Mouse (Mus musculus): ENCODE data around the gene Dync2h1.
"Not testable (repeated sequence)": the region's sequence is repeated elsewhere in the genome, so short reads cannot be mapped to it uniquely, and the experiment has no call there.

The Dync2h1 gene

DNA sequence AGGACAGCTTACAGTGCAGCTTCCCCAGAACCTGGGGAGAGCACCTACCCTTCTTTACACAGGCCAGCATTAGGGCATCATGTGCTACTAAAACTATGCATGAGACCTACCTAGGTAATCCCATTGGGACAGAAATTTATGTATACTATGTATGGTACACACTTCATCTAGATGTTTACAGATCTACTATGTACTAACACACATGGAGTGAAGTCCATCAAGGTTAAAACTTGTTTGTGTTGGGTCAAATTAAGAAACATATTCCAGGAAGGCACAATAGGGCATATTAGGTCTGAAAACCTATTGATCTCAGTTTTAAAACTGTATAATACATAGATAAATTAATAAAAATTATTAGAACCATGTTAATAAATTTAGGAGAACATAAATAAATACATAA, 168.6 kb downstream of the Dync2h1 start:
- no peak for DNase-seq (ENCODE audit: low read depth)

DNA sequence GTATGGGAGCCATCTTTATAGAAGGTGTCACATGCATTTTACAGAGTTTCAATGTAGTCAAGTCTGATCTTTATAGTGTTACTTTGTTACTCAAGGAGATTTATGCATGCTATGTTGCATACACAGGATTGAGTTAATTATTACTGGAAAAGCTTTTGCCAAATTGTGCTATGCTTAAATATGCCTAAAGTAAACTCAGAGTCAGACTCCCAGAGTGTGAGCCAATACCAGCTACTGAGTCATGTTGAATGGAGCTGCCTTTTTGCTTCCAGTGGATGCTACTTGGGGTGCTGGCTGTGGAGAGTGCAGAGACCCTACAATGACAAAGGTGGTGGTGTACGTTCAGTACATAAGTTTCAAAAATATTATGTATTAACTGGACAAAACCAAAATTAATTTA, 169.5 kb downstream of the Dync2h1 start:
- no peak for DNase-seq (ENCODE audit: low read depth)

DNA sequence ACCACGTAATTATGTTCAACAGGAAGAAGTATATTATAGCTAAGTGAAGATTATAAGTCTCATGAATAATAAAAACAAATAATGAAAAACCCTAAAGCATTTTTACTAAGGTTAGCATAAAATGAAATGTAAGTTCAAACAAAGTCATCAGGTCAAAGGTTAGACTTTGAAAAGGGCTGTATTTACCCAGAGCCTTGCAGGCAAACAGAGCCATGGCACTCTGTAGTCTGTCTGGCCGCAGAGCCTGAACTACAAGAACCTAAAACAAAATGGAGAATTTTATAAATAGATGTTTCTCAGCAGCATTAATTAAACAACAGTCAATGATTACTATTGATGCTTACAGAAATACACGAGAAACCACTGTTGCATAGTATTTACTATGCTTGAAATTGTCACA, 174.5 kb downstream of the Dync2h1 start:
- DNase-seq (ENCODE audit: low read depth): no peak

DNA sequence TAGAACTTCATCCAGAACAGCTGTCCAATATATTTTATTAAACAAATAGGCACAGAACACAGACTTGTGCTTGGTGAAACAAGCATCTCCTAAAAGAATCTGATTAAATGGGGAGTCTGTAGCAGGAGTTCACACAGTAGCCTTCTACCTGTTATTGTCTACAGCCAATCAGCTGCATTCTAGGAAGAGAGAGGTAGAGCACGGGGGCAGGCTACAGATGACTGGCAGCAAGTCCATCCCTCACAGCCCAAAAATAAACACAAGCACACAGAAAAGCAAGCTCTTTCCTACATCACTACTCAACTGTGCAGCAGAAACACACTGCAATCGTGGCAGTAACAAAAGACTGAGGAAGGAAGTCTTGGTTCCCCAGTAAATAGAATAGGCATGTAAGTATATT, 189.4 kb downstream of the Dync2h1 start:
- DNase-seq (ENCODE audit: low read depth): no peak

DNA sequence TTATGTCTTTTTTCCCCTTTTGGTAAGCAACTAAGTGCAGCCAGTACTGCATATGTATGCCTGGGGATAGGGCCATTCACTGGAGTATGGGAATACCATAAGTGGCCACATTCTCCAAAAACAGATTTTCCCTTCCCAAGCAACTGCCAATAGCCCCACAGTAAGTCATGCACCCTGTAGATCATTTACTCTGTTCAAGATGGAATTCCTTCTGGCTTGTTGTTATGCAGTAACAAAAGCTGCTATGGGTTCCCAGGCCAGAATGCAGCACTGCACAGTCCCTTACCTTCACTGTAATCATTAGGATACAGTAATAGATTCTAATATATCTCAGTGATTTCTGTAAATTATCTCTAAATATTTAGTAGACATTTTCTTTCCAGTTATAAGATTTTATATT, 190.0 kb downstream of the Dync2h1 start:
- no peak for DNase-seq (ENCODE audit: low read depth)

DNA sequence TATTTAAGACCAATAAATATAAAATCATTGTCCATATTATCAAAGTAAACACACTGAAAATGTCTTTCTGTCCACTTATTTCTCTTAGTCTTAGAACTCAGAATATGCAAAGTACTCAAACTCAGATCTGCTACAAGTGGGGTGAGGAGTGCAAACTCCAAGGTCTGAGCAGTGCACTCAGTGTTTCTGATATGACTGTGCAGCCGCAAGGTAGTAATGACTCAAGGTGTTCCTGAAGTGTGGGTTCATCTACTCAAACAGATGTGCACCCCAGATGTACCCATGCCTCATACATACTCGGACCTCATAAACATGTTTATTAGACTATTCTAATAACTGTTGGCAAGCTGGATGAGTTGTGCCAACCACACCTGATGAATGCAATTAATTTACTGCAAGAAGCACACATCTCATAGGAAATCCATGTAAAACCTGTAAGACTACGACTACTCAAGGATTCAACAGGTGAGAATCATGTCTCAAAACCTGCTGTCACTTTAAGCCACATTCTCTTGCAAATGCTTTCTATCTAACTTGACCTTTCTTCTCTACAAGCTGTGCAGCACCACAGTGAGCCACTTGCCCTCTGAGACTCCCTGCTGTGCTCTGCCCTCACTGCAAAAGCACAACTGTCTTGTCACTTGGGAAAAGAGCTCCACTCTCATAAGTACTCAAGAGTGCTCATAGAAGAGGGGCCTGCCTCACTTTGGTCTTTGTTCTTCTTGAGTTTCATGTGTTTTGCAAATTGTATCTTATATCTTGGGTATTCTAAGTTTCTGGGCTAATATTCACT, 195.2 kb downstream of the Dync2h1 start:
- DNase-seq (ENCODE audit: low read depth): no peak

DNA sequence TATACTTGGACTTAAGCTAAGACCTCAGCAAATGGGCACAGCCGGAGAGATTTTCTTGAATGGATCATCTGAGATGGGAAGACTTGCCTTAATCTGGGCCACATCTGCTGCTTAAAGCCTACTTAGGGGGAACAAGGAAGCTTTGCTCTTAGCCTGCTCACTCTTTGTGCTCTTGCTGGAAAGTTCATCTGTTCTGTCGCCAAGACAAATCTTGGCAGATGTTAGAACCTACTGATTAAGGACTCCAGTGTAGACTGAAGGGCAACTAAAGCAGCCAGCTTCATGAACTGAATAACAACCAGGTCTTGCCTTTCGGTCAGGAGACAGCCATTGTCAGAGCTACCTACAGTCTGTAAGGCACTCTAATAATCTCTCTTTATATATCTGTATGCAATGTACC, 198.1 kb downstream of the Dync2h1 start:
- DNase-seq (ENCODE audit: low read depth): no peak

DNA sequence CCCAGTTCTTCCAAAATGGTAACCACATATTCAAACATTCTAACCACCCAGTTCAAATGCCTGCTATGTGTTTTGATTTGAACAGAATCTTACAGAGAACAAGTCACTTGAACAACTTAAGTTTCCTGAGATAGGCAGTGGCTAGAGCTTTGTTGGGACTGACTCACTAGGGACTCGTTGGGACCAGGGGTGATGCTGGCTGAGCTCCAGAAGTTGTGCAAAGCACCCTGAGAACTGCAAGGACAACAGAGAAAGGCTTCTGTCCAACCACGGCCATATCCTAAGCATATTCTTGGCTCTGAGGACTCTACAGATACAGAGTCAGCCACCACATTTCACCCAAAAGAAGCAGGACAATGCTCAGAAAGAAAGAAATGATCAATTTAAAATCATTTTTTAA, 215.1 kb downstream of the Dync2h1 start:
- DNase-seq (ENCODE audit: low read depth): no peak

DNA sequence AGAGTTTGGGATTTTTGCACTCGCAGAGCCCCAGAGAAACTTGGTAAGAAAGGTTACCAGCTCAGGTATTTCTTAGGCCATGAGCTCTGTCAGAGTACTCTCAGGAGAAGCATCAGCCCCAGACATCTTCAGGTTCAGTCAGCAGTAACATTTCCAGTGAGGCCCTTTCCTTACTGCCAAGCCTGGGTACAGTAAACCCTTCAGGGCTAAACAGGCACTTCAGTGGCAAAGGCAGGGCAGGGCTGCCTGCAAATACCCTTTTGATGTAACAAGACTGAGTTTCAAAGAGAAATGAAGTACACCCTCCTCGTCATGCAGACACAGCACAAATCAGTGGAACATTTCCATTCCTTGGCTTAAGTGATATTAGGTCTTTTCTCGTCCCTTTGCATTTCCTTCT, 219.2 kb downstream of the Dync2h1 start:
- no peak for DNase-seq (ENCODE audit: low read depth)

DNA sequence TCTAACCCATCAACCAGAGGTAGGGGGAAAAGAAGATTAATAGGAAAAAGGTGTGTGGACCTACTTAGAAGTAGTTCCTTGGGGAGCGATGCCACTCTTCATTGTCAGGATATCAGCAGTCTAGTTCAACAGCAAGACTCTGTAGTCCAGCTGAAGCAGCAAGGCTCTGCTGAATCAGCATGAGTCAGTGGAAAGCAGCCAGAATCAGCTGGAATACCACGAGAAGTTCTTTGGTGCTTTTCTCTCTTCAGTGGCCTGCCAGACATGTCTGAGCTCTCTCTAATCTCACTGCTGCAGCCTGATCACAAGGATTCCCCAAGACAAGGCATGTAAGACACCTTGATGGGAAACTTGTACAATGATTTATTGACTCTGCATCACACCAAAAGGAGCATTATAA, 225.9 kb downstream of the Dync2h1 start:
- no peak for DNase-seq (ENCODE audit: low read depth)

DNA sequence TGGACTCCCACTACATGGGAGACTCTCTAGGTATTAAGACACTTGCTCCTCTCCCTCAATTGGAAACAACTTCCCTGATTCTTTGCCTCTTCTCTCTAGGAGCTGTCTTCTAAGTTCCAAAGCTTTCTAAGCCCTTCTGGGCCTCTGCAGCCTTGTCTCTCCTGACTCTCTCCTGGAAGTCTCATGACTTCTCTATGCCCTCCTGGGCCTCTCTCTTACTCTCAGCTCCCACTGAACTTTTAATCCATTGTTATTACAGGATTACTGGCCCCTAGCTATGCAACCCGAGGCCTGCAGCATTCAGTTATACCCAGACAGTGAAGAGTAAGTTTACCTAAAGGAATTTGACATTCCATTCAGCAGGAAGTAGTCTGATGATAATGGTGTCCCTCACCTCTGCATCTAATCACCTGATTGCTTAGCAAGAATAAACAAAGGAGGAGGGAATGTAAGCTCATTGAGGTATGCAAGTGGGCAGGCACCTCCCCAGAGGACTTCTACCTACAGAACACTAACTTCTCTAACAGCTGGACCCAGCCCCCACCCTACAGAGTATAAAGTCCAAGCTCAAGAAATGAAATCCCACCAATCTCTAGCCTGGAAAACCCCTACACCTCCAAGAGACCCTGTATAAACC, 256.7 kb downstream of the Dync2h1 start:
- no peak for DNase-seq (ENCODE audit: low read depth)

DNA sequence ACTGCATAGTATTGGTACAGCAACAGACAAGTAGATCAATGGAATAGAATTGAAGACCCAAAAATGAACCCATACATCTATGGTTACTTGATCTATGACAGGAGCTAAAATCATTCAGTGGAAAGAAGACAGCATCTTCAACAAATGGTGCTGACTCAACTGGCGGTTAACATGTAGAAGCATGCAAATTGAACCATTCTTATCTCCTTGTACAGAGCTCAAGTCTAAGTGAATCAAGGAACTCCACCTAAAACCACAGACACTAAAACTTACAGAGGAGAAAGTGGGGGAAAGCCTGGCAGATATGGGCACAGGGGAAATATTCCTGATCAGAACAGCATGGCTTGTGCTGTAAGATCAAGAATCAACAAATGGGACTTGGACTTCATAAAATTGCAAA, 270.8 kb downstream of the Dync2h1 start:
- no peak for DNase-seq (ENCODE audit: low read depth)

DNA sequence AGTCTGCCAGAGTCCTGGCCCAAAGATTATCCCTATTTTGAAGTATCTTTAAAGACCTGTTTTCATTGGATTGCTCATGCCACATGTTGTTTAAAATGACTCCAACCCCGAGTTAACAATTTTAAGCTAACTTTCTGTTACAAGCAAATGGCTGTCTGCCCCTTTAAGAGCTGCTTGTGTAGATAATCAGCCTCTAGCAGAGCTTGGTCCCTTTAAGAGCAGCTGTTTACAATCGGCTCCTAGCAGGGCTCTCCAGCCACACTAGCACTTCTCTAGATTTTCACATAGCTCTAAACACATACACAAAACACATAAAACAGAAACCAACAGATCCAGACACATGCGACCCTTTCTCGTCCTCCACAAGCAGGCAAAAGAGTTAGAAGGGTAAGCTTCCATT, 273.7 kb downstream of the Dync2h1 start:
- not testable (repeated sequence) for DNase-seq (ENCODE audit: low read depth)

DNA sequence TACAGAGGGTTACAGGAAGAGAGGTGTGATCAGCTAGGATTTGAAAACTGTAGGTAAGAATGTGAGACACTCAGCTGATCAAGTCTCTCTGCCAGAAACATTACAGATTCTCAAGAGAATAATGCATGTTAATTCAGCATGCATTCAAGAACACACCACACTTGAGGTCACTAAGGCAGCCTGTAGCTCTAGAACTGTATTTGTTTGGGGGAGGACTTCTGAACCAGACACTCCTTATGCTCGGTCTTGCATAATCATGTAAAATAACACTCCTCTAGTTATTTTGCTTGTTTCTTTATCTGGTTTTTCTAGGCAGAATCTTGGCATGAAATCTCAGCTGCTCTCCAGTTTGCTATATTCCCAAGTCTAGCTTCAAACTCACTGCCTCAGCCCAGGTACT, 282.6 kb downstream of the Dync2h1 start:
- no peak for DNase-seq (ENCODE audit: low read depth)

DNA sequence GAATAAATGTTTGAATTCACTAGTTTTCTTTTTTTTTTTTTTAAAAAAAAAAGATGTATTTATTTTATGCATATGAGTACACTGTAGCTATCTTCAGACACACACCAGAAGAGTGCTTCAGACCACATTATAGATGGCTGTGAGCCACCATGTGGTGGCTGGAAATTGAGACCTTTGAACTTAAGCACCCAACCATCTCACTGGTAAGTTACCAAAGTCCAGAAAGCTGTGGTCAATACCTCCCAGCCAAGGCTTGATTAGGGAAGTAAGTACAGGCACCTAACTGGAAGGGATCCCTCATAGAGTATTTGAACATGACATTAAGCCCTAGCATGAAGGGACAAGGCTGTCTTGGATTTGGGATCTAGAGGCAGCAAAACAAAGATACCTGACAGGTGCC, 292.9 kb downstream of the Dync2h1 start:
- no peak for DNase-seq (ENCODE audit: low read depth)

DNA sequence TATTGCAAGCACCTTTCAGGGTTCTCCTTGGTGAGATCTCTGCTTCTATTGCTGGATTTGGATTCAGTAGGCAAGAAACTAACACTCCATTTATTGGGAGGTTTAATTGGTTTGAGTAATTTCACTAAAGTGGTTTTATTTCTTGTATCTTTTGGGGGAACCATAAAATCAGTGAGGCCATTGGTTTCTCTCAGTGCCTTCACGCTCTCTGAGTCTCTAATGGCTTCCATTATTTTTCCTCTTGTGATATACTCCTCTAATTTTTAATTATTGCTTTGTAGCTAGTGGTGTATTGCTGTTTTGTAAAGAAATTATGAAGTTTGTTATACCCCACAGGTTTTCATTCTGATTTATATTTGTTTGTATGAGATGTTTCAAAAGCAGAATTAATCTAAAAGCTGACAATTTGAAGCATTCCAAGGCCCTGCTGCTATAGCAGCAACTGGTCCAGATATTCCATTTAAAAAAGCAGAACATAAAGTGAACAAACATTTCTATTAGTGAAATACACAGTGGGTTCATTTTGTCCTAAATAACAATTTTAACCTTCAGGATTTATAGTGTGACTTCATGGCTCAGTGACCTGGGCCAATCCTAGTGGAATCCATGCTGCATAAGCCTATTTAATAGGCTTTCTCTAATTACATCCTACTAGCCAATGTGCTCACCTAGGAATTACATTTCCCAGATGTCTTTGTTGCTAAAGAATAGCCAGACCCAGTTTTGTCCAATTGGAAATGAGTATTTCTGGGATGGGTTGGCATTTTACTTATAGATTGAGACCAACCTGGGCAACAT, 302.9 kb downstream of the Dync2h1 start:
- DNase-seq (ENCODE audit: low read depth): no peak
